Mouse (Mus musculus): ENCODE data around the gene Mrpl28. TPM values are rescaled to one million over a fixed set of nuclear protein-coding genes. Genes with fewer than 3 reads are reported as not detected.

Gene Mrpl28
- total and polyA plus RNA-seq, 3 experiments, result 40.2 to 326 (median 55.7) TPM

DNA sequence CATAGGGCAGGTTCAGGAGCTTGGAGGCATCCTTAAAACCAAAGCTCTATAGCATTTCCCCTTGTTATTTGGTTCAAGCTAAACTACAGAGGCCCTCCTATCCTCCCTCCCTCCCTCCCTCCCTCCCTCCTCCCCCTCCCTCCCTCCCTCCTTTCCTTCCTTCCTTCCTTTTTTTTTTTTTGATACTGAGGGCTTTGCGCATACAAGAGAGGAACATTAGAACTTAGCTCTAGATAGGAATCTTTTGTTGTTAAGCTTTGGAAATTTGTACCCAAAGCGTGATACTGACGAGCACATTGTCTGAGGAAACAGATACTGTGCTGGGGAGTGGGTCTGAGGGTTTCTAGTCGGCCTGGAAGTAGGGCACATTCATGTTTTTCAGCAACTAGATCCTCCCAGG lies 17.7 kb upstream of the Mrpl28 start:
- H3K27me3 ChIP-seq (ENCODE audit: insufficient read depth, low read length), result peaks cover 19% of the 10 kb centered on the region
- no peaks in the 10 kb centered on the region for H3K36me3 ChIP-seq (replicated peaks)
- DNase-seq (ENCODE audit: low spot score) (no peak), ATAC-seq (ENCODE audit: extremely low read depth, insufficient number of reproducible peaks, low FRiP score, poor library complexity, severe bottlenecking) (no peak)
- no peak overlapping the region for H3K4me3 ChIP-seq (ENCODE audit: low read depth, low read length)
- H3K9me3 ChIP-seq (replicated peaks), result no peaks in the 10 kb centered on the region
- no peak for TF ChIP-seq POLR2AphosphoS5 (IDR thresholded peaks at IDR 0.05; ENCODE audit: insufficient replicate concordance, low read depth, low read length)
- no peak for TF ChIP-seq GATA1 (IDR thresholded peaks at IDR 0.05; ENCODE audit: borderline replicate concordance, low read length)
- TF ChIP-seq CTCF (IDR thresholded peaks at IDR 0.05; ENCODE audit: low read depth, low read length), result no peak
- TF ChIP-seq GATA2 (IDR thresholded peaks at IDR 0.05; ENCODE audit: borderline replicate concordance, low read depth, low read length), result no peak
- no peak for TF ChIP-seq TAL1 (conservative IDR thresholded peaks at IDR 0.05; ENCODE audit: low read depth, low read length)
- peaks cover 9% of the 10 kb centered on the region for H3K4me1 ChIP-seq (ENCODE audit: insufficient read depth, low read depth, low read length)

DNA sequence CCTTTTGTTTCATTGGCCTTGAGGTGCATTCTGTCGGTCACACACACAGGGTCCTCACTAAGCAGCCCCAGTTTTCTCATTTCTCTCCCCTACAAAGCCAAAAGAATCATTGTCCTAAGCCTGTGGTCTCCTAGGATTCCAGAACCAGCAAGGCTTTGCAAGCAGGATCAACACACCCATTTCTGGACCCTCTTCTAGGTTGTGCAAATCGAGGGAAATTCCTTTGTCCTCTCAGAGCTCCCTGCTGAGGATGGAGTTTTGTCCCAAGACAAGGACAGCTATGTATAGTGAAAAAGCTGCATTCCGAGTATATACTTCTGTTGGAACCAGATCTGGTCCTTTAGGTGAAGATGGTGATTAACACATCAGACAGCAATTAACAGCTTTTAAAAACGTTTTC lies 13.1 kb upstream of the Mrpl28 start:
- Histone ChIP-seq H3K27me3 (ENCODE audit: insufficient read depth, low read length) (peaks cover 46% of the 10 kb centered on the region), H3K36me3 (replicated peaks) (no peaks in the 10 kb centered on the region), H3K9me3 (replicated peaks) (no peaks in the 10 kb centered on the region), H3K4me1 (ENCODE audit: insufficient read depth, low read depth, low read length) (peaks cover 34% of the 10 kb centered on the region), H3K4me3 (ENCODE audit: low read depth, low read length) (no peak overlapping the region)
- DNase-seq (ENCODE audit: low spot score) (no peak), ATAC-seq (ENCODE audit: extremely low read depth, insufficient number of reproducible peaks, low FRiP score, poor library complexity, severe bottlenecking) (no peak)
- TF ChIP-seq TAL1 (conservative IDR thresholded peaks at IDR 0.05; ENCODE audit: low read depth, low read length), result no peak
- no peak for TF ChIP-seq GATA1 (IDR thresholded peaks at IDR 0.05; ENCODE audit: borderline replicate concordance, low read length)
- no peak for TF ChIP-seq CTCF (IDR thresholded peaks at IDR 0.05; ENCODE audit: low read depth, low read length)
- TF ChIP-seq GATA2 (IDR thresholded peaks at IDR 0.05; ENCODE audit: borderline replicate concordance, low read depth, low read length), result no peak
- TF ChIP-seq POLR2AphosphoS5 (IDR thresholded peaks at IDR 0.05; ENCODE audit: insufficient replicate concordance, low read depth, low read length), result no peak

- no peak for ATAC-seq (ENCODE audit: extremely low read depth, insufficient number of reproducible peaks, low FRiP score, poor library complexity, severe bottlenecking)
- Histone ChIP-seq H3K9me3 (replicated peaks) (no peaks in the 10 kb centered on the region), H3K36me3 (replicated peaks) (no peaks in the 10 kb centered on the region), H3K4me1 (ENCODE audit: insufficient read depth, low read depth, low read length) (peaks cover 29% of the 10 kb centered on the region), H3K27me3 (ENCODE audit: insufficient read depth, low read length) (peaks cover 49% of the 10 kb centered on the region), H3K4me3 (ENCODE audit: low read depth, low read length) (no peak overlapping the region)
- TF ChIP-seq TAL1 (conservative IDR thresholded peaks at IDR 0.05; ENCODE audit: low read depth, low read length) (no peak), GATA1 (IDR thresholded peaks at IDR 0.05; ENCODE audit: borderline replicate concordance, low read length) (no peak), CTCF (IDR thresholded peaks at IDR 0.05; ENCODE audit: low read depth, low read length) (no peak), GATA2 (IDR thresholded peaks at IDR 0.05; ENCODE audit: borderline replicate concordance, low read depth, low read length) (no peak), POLR2AphosphoS5 (IDR thresholded peaks at IDR 0.05; ENCODE audit: insufficient replicate concordance, low read depth, low read length) (no peak)
- DNase-seq (ENCODE audit: low spot score), result no peak
These were observed 12.3 kb upstream of the Mrpl28 start for GRCm38 (mm10) chr17:26111024-26111423.

DNA sequence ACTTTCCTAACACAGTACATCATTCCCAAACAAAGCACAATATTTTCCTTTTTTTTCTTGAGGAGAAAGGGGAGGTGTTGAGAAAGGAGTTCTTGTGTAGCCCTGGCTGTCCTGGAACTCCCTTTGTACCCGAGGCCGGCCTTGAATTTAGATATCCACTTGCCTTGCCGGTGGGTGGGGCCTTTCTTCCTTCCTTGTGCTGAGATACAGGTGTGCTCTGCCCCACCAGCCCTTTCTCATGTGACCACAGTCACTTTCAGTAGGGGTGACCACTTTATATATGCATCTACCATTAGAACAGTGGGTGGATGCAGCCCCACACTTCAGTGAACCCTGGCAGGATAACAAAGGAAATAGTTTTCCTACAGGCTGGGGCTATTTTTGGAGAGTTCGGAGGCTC lies 11.6 kb upstream of the Mrpl28 start:
- no peaks in the 10 kb centered on the region for H3K36me3 ChIP-seq (replicated peaks)
- no peak for TF ChIP-seq GATA2 (IDR thresholded peaks at IDR 0.05; ENCODE audit: borderline replicate concordance, low read depth, low read length)
- no peak for TF ChIP-seq CTCF (IDR thresholded peaks at IDR 0.05; ENCODE audit: low read depth, low read length)
- no peak for TF ChIP-seq TAL1 (conservative IDR thresholded peaks at IDR 0.05; ENCODE audit: low read depth, low read length)
- no peak for TF ChIP-seq GATA1 (IDR thresholded peaks at IDR 0.05; ENCODE audit: borderline replicate concordance, low read length)
- no peak for TF ChIP-seq POLR2AphosphoS5 (IDR thresholded peaks at IDR 0.05; ENCODE audit: insufficient replicate concordance, low read depth, low read length)
- DNase-seq (ENCODE audit: low spot score) (no peak), ATAC-seq (ENCODE audit: extremely low read depth, insufficient number of reproducible peaks, low FRiP score, poor library complexity, severe bottlenecking) (no peak)
- peaks cover 31% of the 10 kb centered on the region for H3K4me1 ChIP-seq (ENCODE audit: insufficient read depth, low read depth, low read length)
- H3K27me3 ChIP-seq (ENCODE audit: insufficient read depth, low read length), result peaks cover 48% of the 10 kb centered on the region
- H3K9me3 ChIP-seq (replicated peaks), result no peaks in the 10 kb centered on the region
- H3K4me3 ChIP-seq (ENCODE audit: low read depth, low read length), result no peak overlapping the region

- Histone ChIP-seq H3K4me1 (ENCODE audit: insufficient read depth, low read depth, low read length) (peaks cover 32% of the 10 kb centered on the region), H3K4me3 (ENCODE audit: low read depth, low read length) (peak overlapping the region; percentile 84), H3K27me3 (ENCODE audit: insufficient read depth, low read length) (peaks cover 53% of the 10 kb centered on the region), H3K36me3 (replicated peaks) (peaks cover 7% of the 10 kb centered on the region), H3K9me3 (replicated peaks) (no peaks in the 10 kb centered on the region)
- TF ChIP-seq TAL1 (conservative IDR thresholded peaks at IDR 0.05; ENCODE audit: low read depth, low read length) (no peak), GATA1 (IDR thresholded peaks at IDR 0.05; ENCODE audit: borderline replicate concordance, low read length) (no peak), CTCF (IDR thresholded peaks at IDR 0.05; ENCODE audit: low read depth, low read length) (no peak)
- no peak for ATAC-seq (ENCODE audit: extremely low read depth, insufficient number of reproducible peaks, low FRiP score, poor library complexity, severe bottlenecking)
- no peak for DNase-seq (ENCODE audit: low spot score)
These were observed 10.5 kb upstream of the Mrpl28 start for GRCm38 (mm10) chr17:26112751-26113150.

GRCm38 (mm10) chr17:26113181-26113948 lies 9.9 kb upstream of the Mrpl28 start, which contains the start of gene Tmem8:
Gene Tmem8 (plus strand): TSS chr17:26113299.
- no peaks in the 10 kb centered on the region for H3K9me3 ChIP-seq (replicated peaks)
- no peak for ATAC-seq (ENCODE audit: extremely low read depth, insufficient number of reproducible peaks, low FRiP score, poor library complexity, severe bottlenecking)
- peaks cover 32% of the 10 kb centered on the region for H3K4me1 ChIP-seq (ENCODE audit: insufficient read depth, low read depth, low read length)
- H3K27me3 ChIP-seq (ENCODE audit: insufficient read depth, low read length), result peaks cover 53% of the 10 kb centered on the region
- peak; percentile 78 for DNase-seq (ENCODE audit: low spot score)
- H3K4me3 ChIP-seq (ENCODE audit: low read depth, low read length), result peak within 1 kb of the TSS; percentile 84
- peaks cover 8% of the 10 kb centered on the region for H3K36me3 ChIP-seq (replicated peaks)
- TF ChIP-seq TAL1 (conservative IDR thresholded peaks at IDR 0.05; ENCODE audit: low read depth, low read length) (no peak), CTCF (IDR thresholded peaks at IDR 0.05; ENCODE audit: low read depth, low read length) (no peak), POLR2AphosphoS5 (IDR thresholded peaks at IDR 0.05; ENCODE audit: insufficient replicate concordance, low read depth, low read length) (no peak), GATA1 (IDR thresholded peaks at IDR 0.05; ENCODE audit: borderline replicate concordance, low read length) (no peak), GATA2 (IDR thresholded peaks at IDR 0.05; ENCODE audit: borderline replicate concordance, low read depth, low read length) (no peak)

Data from G1E (cell line).